Mouse (Mus musculus) megakaryocyte, embryonic 14.5 days (primary cell): ENCODE data around the gene Heca. TPM values are rescaled to one million over a fixed set of nuclear protein-coding genes. Genes with fewer than 3 reads are reported as not detected.
A peak's percentile ranks its signal among the peaks of the same experiment; 100 is the strongest.

Experiments used
- H3K27me3 ChIP-seq: replicated peaks from 2 replicates; pipeline ENCODE3; 2012; ENCODE audit warnings: inconsistent platforms
- H3K36me3 ChIP-seq: replicated peaks from 2 replicates; pipeline ENCODE3; 2012; ENCODE audit warnings: low read length, inconsistent platforms, mixed read lengths
- H3K4me1 ChIP-seq: 2 replicates; pipeline ENCODE4 v1.6.1; 2012; ENCODE audit warnings: inconsistent platforms
- H3K4me3 ChIP-seq: replicated peaks from 2 replicates; pipeline ENCODE3; 2012; ENCODE audit warnings: moderate library complexity, mild to moderate bottlenecking, inconsistent platforms
- H3K9me3 ChIP-seq: 2 replicates; pipeline ENCODE4 v1.6.1; 2012; ENCODE audit warnings: inconsistent platforms
- FLI1 ChIP-seq: IDR thresholded peaks from 2 replicates; pipeline ENCODE4 v1.6.1; 2012; ENCODE audit warnings: low read length, inconsistent platforms, mixed read lengths
- GATA1 ChIP-seq: IDR thresholded peaks from 3 replicates; pipeline ENCODE4 v1.6.1; 2012; ENCODE audit warnings: mixed read lengths, low read length, inconsistent platforms, borderline replicate concordance
- polyA plus RNA-seq: library from polyadenylated mRNA; stranded (reverse); fragments of >175 nt; gene quantifications from 2 replicates; pipeline ENCODE4 v1.2.3, GENCODE M21; 2012; ENCODE audit warnings: low replicate concordance; ENCODE audit not compliant: insufficient read depth

Gene Heca
- polyA plus RNA-seq, 1 experiment, result 2.2 TPM

DNA sequence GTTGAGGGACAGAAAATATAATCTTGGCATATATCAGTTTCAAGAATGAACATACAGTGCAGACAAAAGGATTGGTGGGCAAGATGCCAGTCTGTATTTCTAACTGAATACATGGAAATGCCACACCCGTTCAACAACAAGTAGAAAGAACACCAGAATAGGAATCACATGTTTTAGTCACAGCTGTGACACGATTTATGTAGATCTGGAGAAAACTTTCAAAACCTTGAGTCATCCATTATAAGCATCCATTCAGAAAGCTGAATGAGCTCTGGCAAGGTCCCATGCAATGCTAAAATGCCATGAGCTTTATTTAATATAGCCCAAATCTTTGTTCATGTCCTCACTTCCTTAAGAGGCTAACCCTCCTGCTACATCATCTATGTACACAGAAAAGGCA, 44.4 kb downstream of the Heca start:
- H3K9me3 ChIP-seq, result no peaks in the 10 kb centered on the region
- no peaks in the 10 kb centered on the region for H3K27me3 ChIP-seq
- TF ChIP-seq GATA1 (no peak), FLI1 (no peak)
- peaks cover 67% of the 10 kb centered on the region for H3K36me3 ChIP-seq
- no peaks in the 10 kb centered on the region for H3K4me1 ChIP-seq
- no peak overlapping the region for H3K4me3 ChIP-seq

DNA sequence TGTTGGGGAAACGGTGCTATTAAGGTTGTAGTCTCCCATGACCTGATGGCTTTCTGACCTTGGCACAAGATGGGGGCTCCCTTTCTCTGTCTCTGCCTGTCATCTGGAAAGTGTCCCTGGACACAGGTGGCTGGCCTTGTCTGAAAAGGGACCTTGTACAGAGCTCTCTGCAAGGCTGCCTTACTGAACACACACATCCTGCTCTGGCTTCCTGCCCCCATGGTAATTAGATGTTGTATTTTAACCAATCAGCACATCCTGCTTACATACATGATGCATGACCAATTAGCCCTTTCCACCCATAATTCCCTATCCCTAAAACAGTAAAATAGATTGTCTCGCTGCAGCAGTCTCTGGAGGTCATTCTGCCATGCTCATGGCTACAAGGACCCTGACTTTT, 67.1 kb downstream of the Heca start:
- Histone ChIP-seq H3K4me3 (no peak overlapping the region), H3K27me3 (no peaks in the 10 kb centered on the region), H3K4me1 (no peaks in the 10 kb centered on the region), H3K9me3 (no peaks in the 10 kb centered on the region), H3K36me3 (no peaks in the 10 kb centered on the region)
- TF ChIP-seq FLI1 (no peak), GATA1 (no peak)

DNA sequence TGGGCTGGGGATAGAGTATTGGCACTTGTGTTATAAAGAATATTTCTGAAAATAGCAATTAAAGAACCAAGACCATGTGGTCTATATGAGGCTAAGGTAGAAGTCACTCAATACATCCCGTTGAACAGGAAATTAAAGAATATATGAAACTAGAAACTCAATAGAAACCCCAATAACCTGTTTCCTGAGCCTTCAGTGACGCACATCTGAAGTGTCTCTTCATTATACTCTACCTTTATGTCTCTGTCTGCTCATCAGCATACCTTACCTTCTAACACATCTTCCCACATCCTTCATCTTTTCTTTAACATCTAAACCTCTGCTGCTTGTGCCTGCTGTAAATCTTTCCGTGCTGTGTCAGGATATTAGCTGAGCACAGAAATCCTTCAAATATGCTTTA, 67.8 kb downstream of the Heca start:
- Histone ChIP-seq H3K36me3 (no peaks in the 10 kb centered on the region), H3K27me3 (no peaks in the 10 kb centered on the region), H3K4me3 (no peak overlapping the region), H3K9me3 (no peaks in the 10 kb centered on the region), H3K4me1 (no peaks in the 10 kb centered on the region)
- no peak for TF ChIP-seq GATA1
- TF ChIP-seq FLI1, result no peak

DNA sequence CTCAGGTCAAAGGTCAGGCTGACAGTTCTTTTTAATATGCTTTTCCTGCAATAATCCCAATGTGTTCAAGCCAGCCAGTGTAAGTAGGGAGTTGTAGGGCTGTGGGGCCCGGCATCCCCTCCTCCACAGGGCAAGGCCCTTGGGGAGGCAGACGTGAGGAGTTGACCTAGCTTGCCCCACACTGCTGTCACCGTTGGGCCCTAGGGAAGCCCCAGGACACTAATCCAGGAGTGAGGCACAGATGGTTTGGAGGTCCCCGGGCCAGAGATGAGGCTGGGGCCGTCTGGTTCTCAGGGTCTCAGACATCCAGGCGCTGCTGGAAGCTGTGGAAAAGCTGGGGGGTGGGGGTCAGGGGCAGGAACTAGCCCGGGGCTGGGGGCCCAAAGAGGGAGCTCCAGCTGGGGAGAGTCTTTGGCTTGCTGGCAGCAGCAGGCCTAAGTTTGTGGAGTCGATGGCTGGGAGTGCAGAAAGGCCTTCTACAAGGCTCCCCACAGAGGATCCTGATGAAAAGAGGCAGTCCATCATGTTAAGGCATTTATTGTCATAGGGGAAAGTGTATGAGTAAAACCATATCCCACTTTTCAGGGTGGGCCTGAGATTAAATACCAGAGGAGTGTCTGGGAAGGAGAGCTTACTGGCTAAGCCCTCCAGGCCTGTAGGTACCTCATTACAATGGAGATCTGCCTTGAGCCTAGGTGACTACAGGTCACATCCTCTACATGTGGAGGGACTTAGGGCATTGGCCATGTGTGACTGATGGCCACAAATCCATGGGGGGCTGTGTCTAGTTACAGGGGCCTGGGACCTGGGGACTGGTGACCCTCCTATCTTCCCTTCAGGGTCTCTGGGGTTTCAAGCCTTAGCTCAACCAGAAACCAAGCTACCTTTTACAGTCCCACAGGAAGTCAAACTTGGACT, 69.6 kb downstream of the Heca start:
- H3K4me1 ChIP-seq, result no peaks in the 10 kb centered on the region
- no peaks in the 10 kb centered on the region for H3K27me3 ChIP-seq
- no peaks in the 10 kb centered on the region for H3K9me3 ChIP-seq
- no peak overlapping the region for H3K4me3 ChIP-seq
- TF ChIP-seq GATA1, result no peak
- no peak for TF ChIP-seq FLI1
- H3K36me3 ChIP-seq, result no peaks in the 10 kb centered on the region

DNA sequence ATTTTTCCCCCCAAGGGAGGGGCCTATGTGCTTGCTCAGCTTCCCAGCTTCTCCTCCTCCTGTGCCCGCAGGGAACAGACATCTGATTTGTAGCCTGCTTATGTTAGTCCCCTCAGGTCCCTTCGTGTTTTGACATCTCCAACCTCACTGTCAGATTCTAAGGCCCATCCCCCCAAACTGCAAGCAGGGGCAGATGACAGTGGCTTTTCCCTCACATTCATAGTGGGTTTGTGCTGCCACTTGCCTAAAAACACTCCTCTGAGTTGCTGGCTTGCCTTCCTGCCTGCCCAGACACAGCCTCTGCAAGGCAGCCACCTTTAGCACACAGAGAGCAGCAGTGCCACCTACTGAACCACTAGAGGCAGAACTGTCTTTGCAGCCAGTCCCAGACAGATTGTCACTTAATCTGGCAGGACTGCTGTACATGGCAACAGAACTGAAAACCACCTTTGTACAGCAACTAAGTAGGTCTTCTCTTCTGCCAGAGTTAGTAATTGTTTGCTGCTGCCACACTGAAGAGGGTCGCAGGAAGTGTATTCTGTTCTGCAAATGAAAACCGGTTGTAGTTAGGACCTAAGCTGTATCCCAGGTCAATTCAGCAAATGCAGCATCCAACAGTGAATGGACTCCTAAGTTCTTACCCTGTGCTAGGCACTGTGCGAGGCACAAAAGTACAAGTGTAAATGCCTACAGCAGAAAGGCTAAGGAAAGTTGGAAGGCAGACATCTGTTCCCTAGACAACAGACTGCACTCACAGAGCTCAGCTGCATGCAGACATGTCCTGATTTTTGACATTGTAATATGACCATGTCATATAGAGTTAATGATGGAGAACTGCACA, 77.8 kb downstream of the Heca start:
- Histone ChIP-seq H3K4me3 (peak overlapping the region; percentile 8), H3K36me3 (peaks cover 4% of the 10 kb centered on the region), H3K27me3 (no peaks in the 10 kb centered on the region), H3K9me3 (0 out of 2 replicates have a peak, but pooled peaks cover 3% of the 10 kb centered on the region), H3K4me1 (peaks cover 12% of the 10 kb centered on the region)
- TF ChIP-seq GATA1, result no peak
- TF ChIP-seq FLI1, result no peak

DNA sequence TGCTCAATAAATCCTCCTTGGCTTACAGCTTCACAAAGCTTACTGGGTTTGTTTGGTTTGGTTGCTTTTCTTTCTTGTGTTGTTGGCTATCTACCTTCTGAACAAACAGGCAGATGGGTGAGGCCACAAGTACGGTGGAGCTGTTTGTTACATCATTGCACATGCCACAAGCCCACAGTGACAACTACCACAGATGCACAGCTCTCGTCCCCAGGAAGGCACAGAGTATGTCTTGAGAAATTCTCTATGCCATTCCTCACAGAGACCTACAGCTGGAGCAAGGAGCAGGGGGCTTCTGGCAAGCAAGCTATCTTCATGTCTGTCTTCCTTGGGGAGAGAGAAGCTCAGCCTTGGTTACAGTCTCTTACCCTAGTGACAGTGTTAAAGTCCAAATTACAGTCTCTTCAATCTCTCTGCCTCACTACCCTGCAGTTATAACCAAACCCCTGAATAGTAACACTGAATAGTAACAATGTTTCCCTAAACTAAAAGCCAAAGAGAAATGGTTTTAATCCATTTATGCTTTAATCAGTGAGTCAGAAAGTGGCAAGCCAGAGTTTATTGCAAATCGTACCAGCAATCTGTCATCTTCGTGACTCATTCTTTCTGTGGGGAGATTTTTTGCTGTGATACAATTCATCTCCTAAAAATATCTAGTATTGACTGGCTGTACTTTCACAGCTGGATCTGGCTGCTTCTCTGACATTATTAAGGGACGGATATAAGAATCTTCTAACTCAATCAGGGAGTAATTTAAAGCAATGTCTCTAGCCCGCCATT, 87.0 kb downstream of the Heca start:
- H3K9me3 ChIP-seq, result no peaks in the 10 kb centered on the region
- TF ChIP-seq GATA1, result no peak
- no peak for TF ChIP-seq FLI1

DNA sequence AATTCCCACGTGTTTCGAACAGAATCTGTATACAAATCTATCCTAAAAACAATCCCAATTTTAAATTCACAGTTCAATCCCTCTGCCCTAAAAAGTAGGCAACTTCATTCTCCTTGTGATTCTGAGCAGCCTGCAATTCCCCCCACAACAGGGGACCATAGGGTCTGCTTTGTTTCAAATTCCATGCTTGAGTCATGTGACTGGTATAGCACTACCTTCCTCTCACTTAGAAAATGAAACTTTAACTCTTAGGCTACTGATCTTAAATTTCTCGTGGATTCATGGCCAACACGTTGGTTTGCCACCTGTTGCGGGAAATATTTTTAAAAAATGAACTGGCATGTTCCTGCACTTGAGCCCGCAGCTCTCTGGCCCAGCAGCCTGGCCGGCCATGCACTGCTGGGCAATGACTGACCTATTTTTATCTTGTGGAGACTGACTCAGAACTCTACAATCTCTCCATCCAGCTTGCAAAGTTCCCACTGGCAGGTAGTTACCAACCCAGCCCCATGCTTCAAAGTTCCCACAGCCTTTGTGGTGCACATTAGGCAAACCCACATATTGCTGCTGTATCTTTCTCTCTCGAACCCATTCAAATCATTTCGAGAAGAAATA, 90.1 kb downstream of the Heca start:
- Histone ChIP-seq H3K9me3 (no peaks in the 10 kb centered on the region), H3K27me3 (no peaks in the 10 kb centered on the region), H3K4me1 (no peaks in the 10 kb centered on the region), H3K36me3 (no peaks in the 10 kb centered on the region), H3K4me3 (no peak overlapping the region)
- no peak for TF ChIP-seq GATA1
- TF ChIP-seq FLI1, result no peak

More for the DNA sequence above, 87.0 kb downstream of the Heca start:
- H3K4me1 ChIP-seq, result no peaks in the 10 kb centered on the region
- H3K36me3 ChIP-seq, result peaks cover under 1% of the 10 kb centered on the region
- no peaks in the 10 kb centered on the region for H3K27me3 ChIP-seq
- H3K4me3 ChIP-seq, result no peak overlapping the region

DNA sequence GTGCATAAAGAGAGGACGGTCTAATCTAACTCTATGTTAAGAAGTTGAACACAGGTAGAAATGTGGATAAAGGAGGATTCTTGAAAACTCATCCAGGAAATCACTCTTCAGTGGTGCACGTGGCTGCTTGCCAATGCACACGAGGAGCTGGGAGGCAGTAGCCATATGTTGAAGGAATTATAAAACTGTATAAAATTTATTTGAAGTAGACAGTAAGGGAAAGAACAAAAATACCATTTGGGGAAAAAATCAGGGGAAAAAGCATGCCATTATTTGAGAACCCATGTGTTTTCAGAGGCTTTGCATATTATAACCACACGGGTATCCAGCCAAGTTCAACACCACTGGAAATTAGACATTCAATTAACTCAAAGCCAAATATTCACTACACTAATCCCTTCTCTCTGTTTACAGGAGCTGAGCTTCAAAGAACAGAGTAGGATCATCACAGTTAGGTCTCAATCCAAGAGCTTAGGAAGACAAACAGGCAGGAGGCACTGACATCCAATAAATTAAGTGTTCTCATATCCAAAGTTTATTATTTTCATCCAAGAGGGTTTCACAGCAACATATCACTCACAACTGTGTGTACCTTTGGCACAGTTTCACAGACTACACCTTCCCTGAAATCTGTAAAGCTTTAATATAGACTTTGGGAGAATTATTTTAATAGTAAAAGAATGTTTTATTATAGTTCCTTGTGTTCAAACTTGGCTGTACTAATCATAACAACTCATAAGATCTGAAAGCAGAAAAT, 102.9 kb downstream of the Heca start:
- Histone ChIP-seq H3K36me3 (no peaks in the 10 kb centered on the region), H3K27me3 (no peaks in the 10 kb centered on the region), H3K4me1 (peaks cover 3% of the 10 kb centered on the region; the same call in 1 of the 2 replicates), H3K9me3 (no peaks in the 10 kb centered on the region), H3K4me3 (no peak overlapping the region)
- no peak for TF ChIP-seq FLI1
- no peak for TF ChIP-seq GATA1
